Mouse (Mus musculus) lung, postnatal 0 days (tissue): ENCODE measurements around the gene Pogz. TPM values are rescaled to one million over a fixed set of nuclear protein-coding genes. Genes with fewer than 3 reads are reported as not detected.

ENCODE experiments used
- ATAC-seq: fragments of 200-750 bp; cut with Nextera tagmentation; 2 replicates; pipeline ENCODE4 v1.8.0; 2017; ENCODE audit warnings: moderate library complexity
- DNase-seq: peaks from one replicate; pipeline ENCODE4 v3.0.0-alpha.2; 2016; ENCODE audit warnings: low spot score
- H3K27ac ChIP-seq: fragments of 300-500 bp; sonication (generic); 2 replicates; pipeline ENCODE4 v1.5.1; 2014; ENCODE audit warnings: antibody characterized with exemption, mild to moderate bottlenecking, low read length, mixed read lengths
- H3K27me3 ChIP-seq: fragments of 300-500 bp; sonication (generic); replicated peaks from 2 replicates; pipeline ENCODE4 v1.6.1; 2014; ENCODE audit warnings: low read length, mixed read lengths; ENCODE audit not compliant: insufficient read depth
- H3K36me3 ChIP-seq: fragments of 300-500 bp; sonication (generic); 2 replicates; pipeline ENCODE4 v1.6.1; 2014; ENCODE audit warnings: low read length, mixed read lengths; ENCODE audit not compliant: insufficient read depth
- H3K4me1 ChIP-seq: fragments of 300-500 bp; sonication (generic); 2 replicates; pipeline ENCODE4 v1.6.1; 2014; ENCODE audit warnings: antibody characterized with exemption, low read depth, low read length, mixed read lengths; ENCODE audit not compliant: insufficient read depth
- H3K4me2 ChIP-seq: fragments of 300-500 bp; sonication (generic); replicated peaks from 2 replicates; pipeline ENCODE4 v1.6.1; 2014; ENCODE audit warnings: low read depth, mild to moderate bottlenecking, low read length, moderate library complexity, mixed read lengths
- H3K4me3 ChIP-seq: fragments of 300-500 bp; sonication (generic); 2 replicates; pipeline ENCODE4 v1.5.1; 2014; ENCODE audit warnings: low read depth, low read length
- H3K9ac ChIP-seq: fragments of 300-500 bp; sonication (generic); replicated peaks from 2 replicates; pipeline ENCODE4 v1.6.1; 2014; ENCODE audit warnings: low read depth, mild to moderate bottlenecking
- H3K9me3 ChIP-seq: fragments of 300-500 bp; sonication (generic); 2 replicates; pipeline ENCODE4 v1.6.1; 2016; ENCODE audit warnings: low read length, mixed read lengths
- CTCF ChIP-seq: IDR thresholded peaks from 2 replicates; pipeline ENCODE4 v1.5.1; 2016; ENCODE audit warnings: antibody characterized with exemption, mild to moderate bottlenecking
- EP300 ChIP-seq: IDR thresholded peaks from 2 replicates; pipeline ENCODE4 v1.6.1; 2016; ENCODE audit warnings: antibody characterized with exemption, mild to moderate bottlenecking, control low read depth
- WGBS: fragments of 180-500 bp; shearing (Covaris S2); extraction: QIAGEN DNeasy Blood & Tissue Kit; methylation state at CpG from one replicate; pipeline ENCODE4 v1.1.7; 2014; 5-methylcytosine and 5-hydroxymethylcytosine counted together
- polyA plus RNA-seq: library from polyadenylated mRNA; unstranded; fragments of >200 nt; fragmentation: Nextera tagmentation; extraction: Ambion mirVana; gene quantifications from 2 replicates; pipeline ENCODE4 v1.2.1, GENCODE M21; 2015

Gene Pogz
- polyA plus RNA-seq, 1 experiment from 2014 or later = 6.8 TPM

DNA sequence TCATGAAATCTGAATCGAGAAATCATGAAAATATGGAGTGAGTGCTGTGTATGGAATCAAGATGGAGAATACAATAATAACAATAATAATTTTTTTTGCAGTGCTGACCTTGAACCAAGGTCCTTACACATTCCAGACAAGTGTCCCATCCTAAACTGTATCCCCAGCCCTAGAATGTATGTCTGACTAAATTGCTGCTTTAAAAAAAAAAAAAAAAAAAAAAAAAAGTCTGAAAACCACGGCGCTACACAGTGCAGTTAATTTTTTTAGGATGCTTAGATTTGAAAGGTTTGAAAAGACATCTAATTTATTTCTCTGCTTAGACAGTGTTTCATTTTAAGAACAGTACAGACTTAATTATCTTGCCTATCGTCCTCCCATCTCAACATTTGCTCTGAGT lies 15.3 kb upstream of the Pogz start:
- no peak for DNase-seq
- ATAC-seq = no peak
- no peak overlapping the region for H3K27ac ChIP-seq
- no peaks in the 10 kb centered on the region for H3K27me3 ChIP-seq
- H3K4me2 ChIP-seq = peak overlapping the region; percentile 77
- no peak for TF ChIP-seq EP300
- no peak for TF ChIP-seq CTCF
- no peaks in the 10 kb centered on the region for H3K9me3 ChIP-seq
- H3K36me3 ChIP-seq = no peaks in the 10 kb centered on the region
- H3K4me3 ChIP-seq = peak overlapping the region; percentile 67; the same call in 1 of the 2 replicates
- 80% methylated on average over 4 of the region's 4 CpGs for WGBS
- no peaks in the 10 kb centered on the region for H3K4me1 ChIP-seq
- H3K9ac ChIP-seq = peak overlapping the region; percentile 73; the same call in 1 of the 2 replicates

DNA sequence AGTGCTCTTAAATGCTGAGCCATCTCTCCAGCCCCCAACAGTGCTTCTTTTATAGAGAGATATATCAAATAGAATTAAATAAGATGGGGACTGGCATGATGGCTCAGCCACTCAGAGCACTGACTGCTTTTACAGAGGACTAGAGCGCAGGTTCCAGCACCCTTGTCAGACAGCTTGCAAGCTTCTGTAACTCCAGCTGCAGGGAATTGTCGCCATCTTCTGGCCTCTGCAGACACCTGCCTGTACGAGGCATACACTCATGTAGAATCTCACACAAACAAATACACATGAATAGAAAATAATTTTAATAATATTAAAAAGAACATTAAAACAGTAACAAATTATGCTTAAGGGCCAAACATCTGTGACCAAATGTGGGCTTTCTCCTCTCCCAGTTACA lies 13.3 kb upstream of the Pogz start:
- 79% methylated on average over 3 of the region's 3 CpGs for WGBS
- Histone ChIP-seq H3K4me2 (no peak overlapping the region), H3K4me3 (no peak overlapping the region), H3K9ac (no peak overlapping the region), H3K27me3 (no peaks in the 10 kb centered on the region), H3K9me3 (no peaks in the 10 kb centered on the region), H3K4me1 (no peaks in the 10 kb centered on the region), H3K27ac (no peak overlapping the region), H3K36me3 (no peaks in the 10 kb centered on the region)
- TF ChIP-seq EP300 = no peak
- no peak for TF ChIP-seq CTCF
- DNase-seq (no peak), ATAC-seq (no peak)

DNA sequence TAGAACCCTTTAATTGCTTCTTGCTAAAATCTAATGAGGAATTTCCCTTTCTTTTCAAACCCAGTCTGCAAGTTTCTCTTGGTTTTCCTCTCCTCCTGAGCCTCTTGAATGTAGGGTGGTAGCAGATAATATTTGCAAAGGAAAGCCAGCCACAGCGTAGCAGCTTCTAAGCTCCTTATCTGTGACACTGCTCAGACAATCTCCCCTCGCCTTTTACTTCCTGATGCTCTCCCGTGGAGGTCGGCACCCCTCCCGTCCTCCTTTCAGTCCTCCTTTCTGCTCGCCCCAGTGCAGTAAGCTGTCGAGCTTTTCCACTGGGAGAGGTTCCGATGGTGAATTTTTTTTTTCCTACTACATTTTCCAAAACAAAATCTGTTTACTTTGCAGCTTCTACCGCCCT lies 5.3 kb upstream of the Pogz start:
- TF ChIP-seq CTCF (no peak), EP300 (no peak)
- Histone ChIP-seq H3K9ac (no peak overlapping the region), H3K27ac (no peak overlapping the region), H3K36me3 (no peaks in the 10 kb centered on the region), H3K27me3 (no peaks in the 10 kb centered on the region), H3K4me3 (no peak overlapping the region), H3K4me2 (peak overlapping the region; percentile 22; the same call in 1 of the 2 replicates), H3K4me1 (no peaks in the 10 kb centered on the region), H3K9me3 (no peaks in the 10 kb centered on the region)
- DNase-seq (no peak), ATAC-seq (no peak)
- WGBS = 8% methylated on average over 9 of the region's 9 CpGs

DNA sequence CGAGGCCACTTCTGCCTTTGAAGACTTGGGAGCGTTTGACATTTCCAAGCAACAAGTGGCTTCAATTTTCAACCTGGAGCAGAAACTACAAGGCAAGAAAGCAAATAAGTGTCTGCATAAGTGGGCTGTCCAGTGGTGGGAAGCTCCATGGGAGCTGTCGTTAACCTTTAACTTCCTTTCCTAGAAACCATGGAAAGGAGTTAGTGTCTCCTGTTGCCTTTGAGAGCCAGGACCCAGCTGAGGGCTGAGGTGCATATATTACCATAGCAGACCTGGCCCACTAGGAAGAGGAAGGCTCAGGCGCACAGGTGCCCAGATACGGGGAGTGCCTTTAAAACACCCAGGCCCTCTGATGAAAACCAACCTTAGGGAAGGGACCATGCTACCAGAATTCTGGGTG lies 4.7 kb upstream of the Pogz start:
- no peak overlapping the region for H3K4me3 ChIP-seq
- TF ChIP-seq CTCF (no peak), EP300 (no peak)
- no peaks in the 10 kb centered on the region for H3K9me3 ChIP-seq
- no peak for DNase-seq
- no peaks in the 10 kb centered on the region for H3K27me3 ChIP-seq
- H3K4me2 ChIP-seq = peak overlapping the region; percentile 22; the same call in 1 of the 2 replicates
- 44% methylated on average over 5 of the region's 5 CpGs for WGBS
- no peaks in the 10 kb centered on the region for H3K4me1 ChIP-seq
- H3K9ac ChIP-seq = no peak overlapping the region
- no peak for ATAC-seq
- H3K27ac ChIP-seq = no peak overlapping the region
- H3K36me3 ChIP-seq = no peaks in the 10 kb centered on the region

DNA sequence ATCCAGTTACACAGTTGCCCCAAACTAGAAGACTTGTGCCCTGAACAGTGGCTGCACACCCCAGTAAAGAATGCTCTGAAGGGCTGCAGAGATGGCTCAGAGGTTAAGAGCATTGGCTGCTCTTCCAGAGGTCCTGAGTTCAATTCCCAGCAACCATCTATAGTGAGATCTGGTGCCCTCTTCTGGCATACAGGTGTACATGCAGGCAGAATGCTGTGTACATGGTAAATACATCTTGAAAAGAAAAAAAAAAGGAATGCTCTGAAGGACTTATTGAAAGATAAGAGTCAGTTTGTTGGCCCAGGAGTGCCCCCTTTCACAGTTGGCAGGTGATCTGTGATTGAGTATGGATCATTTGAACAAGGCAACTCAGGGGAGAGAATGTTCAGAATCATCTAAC lies 4.0 kb upstream of the Pogz start:
- ATAC-seq (no peak), DNase-seq (no peak)
- H3K4me2 ChIP-seq = no peak overlapping the region
- no peak overlapping the region for H3K4me3 ChIP-seq
- H3K36me3 ChIP-seq = no peaks in the 10 kb centered on the region
- H3K9ac ChIP-seq = no peak overlapping the region
- H3K27me3 ChIP-seq = no peaks in the 10 kb centered on the region
- no peaks in the 10 kb centered on the region for H3K9me3 ChIP-seq
- TF ChIP-seq CTCF (peak; percentile 55), EP300 (no peak)
- H3K4me1 ChIP-seq = no peaks in the 10 kb centered on the region
- no peak overlapping the region for H3K27ac ChIP-seq

DNA sequence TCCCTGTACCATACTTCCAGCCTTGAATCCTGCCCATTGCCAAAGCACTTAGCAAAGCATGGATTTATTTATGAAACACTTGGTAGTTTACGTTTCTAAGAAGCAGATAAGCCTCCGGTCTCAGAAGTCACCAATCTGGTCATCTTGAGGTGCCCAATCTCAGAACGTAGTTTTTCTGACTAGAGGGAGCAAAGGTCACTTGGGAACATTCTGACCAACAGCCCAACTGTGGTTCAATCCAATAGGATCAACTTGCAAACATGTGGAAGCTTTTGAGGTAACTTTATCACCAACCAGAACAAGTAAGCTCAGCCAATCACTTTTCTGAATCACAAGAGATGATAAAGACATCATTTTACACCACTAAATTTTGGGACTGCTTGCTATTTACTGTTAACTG lies 2.0 kb upstream of the Pogz start:
- H3K36me3 ChIP-seq = no peaks in the 10 kb centered on the region
- H3K4me1 ChIP-seq = peaks cover 10% of the 10 kb centered on the region; the same call in 1 of the 2 replicates
- no peak for TF ChIP-seq EP300
- no peak for TF ChIP-seq CTCF
- H3K4me3 ChIP-seq = no peak overlapping the region
- no peak overlapping the region for H3K4me2 ChIP-seq
- ATAC-seq = no peak
- no peak for DNase-seq
- no peak overlapping the region for H3K9ac ChIP-seq
- 40% methylated on average over 3 of the region's 3 CpGs for WGBS
- no peak overlapping the region for H3K27ac ChIP-seq
- H3K27me3 ChIP-seq = no peaks in the 10 kb centered on the region
- H3K9me3 ChIP-seq = no peaks in the 10 kb centered on the region

DNA sequence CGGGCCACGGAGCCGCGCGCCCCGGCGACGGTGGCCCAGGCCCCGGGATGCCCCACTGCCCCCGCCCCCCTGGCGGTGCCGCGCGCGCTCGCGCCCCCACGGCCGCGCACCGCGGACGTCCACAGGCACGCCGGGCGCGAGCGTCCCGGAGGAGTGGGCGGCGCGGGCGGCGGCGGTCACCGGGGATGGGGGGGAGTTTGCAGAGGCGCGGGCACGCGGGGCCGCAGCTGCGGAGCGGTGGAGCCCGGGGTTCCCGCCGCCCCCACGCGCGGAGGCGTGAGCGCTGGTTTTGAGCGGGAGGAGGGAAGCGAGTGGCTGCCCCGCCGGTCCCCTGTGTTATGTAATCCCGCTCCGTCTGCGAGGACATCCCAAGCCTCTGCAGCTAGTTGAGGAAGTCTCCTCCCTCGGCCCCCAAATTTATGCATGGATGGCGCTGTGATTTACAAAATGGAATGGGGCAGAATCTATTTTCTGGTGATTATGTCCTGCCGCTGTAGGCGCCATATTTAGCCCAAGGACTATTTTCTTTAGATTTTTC lies 661 bp downstream of the Pogz start:
- Histone ChIP-seq H3K27ac (peak overlapping the region; percentile 99), H3K27me3 (no peaks in the 10 kb centered on the region), H3K9me3 (no peaks in the 10 kb centered on the region), H3K9ac (peak overlapping the region; percentile 94), H3K4me1 (peaks cover 11% of the 10 kb centered on the region; the same call in 1 of the 2 replicates), H3K36me3 (no peaks in the 10 kb centered on the region), H3K4me2 (peak overlapping the region; percentile 64), H3K4me3 (peak overlapping the region; percentile 88)
- TF ChIP-seq EP300 (no peak), CTCF (no peak)
- 2% methylated on average over 17 of the region's 62 CpGs for WGBS
- DNase-seq (peak; percentile 93), ATAC-seq (peak; percentile 78)
